Mouse (Mus musculus) CH12.LX (cell line): ENCODE data around the gene Wwp2. TPM values are rescaled to one million over a fixed set of nuclear protein-coding genes. Genes with fewer than 3 reads are reported as not detected.

ENCODE experiments used
- DNase-seq: peaks from one replicate; pipeline ENCODE4 v3.0.0-alpha.2; 2013; ENCODE audit errors: extremely low read depth
- H3K27ac ChIP-seq: 2 replicates; pipeline ENCODE4 v1.5.1; 2012; ENCODE audit warnings: low read depth, mild to moderate bottlenecking, control low read depth, moderate library complexity; ENCODE audit not compliant: insufficient read depth
- H3K27me3 ChIP-seq: replicated peaks from 2 replicates; pipeline ENCODE3; 2012; ENCODE audit warnings: inconsistent platforms
- H3K36me3 ChIP-seq, 2 experiments: replicated peaks in 1 of 2; 2 replicates each; pipeline versions ENCODE3 to v1.6.1; 2012; ENCODE audit warnings: inconsistent platforms in 1 of 2, low read length in 1 of 2, mild to moderate bottlenecking in 1 of 2, mixed read lengths in 1 of 2, moderate library complexity in 1 of 2; ENCODE audit not compliant: control insufficient read depth in 1 of 2, insufficient read depth in 1 of 2
- H3K4me1 ChIP-seq, 2 experiments: 2 replicates each; pipeline ENCODE4 v1.6.1; 2012; ENCODE audit warnings: inconsistent platforms in 1 of 2, moderate library complexity in 1 of 2; ENCODE audit not compliant: insufficient read depth in 2 of 2, control insufficient read depth in 1 of 2
- H3K4me2 ChIP-seq: 2 replicates; pipeline ENCODE4 v1.6.1; 2012; ENCODE audit warnings: low read depth, mild to moderate bottlenecking, control low read depth; ENCODE audit not compliant: poor library complexity, insufficient read depth, severe bottlenecking
- H3K4me3 ChIP-seq, 3 experiments: fragments of 150-350 bp in 1 of 3; sonication (generic) in 1 of 3; replicated peaks in 1 of 3; 2 replicates each; pipeline versions ENCODE3 to v1.5.1; 2011 to 2012; ENCODE audit warnings: low read depth in 2 of 3, low read length in 2 of 3, mild to moderate bottlenecking in 2 of 3, moderate library complexity in 2 of 3, control low read depth in 1 of 3, improper control_type of control experiment in 1 of 3, inconsistent platforms in 1 of 3, mixed read lengths in 1 of 3; ENCODE audit not compliant: poor library complexity in 1 of 3
- H3K79me2 ChIP-seq: replicated peaks from 2 replicates; pipeline ENCODE4 v1.6.1; 2012; ENCODE audit warnings: mild to moderate bottlenecking, moderate library complexity; ENCODE audit not compliant: control insufficient read depth, poor library complexity, insufficient read depth, severe bottlenecking; ENCODE audit errors: extremely low read depth
- H3K9ac ChIP-seq: 2 replicates; pipeline ENCODE4 v1.6.1; 2012; ENCODE audit warnings: low read depth, mild to moderate bottlenecking, control low read depth, moderate library complexity; ENCODE audit not compliant: insufficient read depth
- H3K9me3 ChIP-seq: replicated peaks from 2 replicates; pipeline ENCODE3; 2012; ENCODE audit warnings: low read length, inconsistent platforms, mixed read lengths
- CTCF ChIP-seq, 2 experiments: IDR thresholded peaks in 1 of 2; conservative IDR thresholded peaks in 1 of 2; 2 replicates each; pipeline ENCODE4 v1.5.1; 2011 to 2012; ENCODE audit warnings: low read depth in 2 of 2, low read length in 2 of 2, improper control_type of control experiment in 1 of 2, inconsistent platforms in 1 of 2, mild to moderate bottlenecking in 1 of 2, moderate library complexity in 1 of 2
- ELF1 ChIP-seq: IDR thresholded peaks from 2 replicates; pipeline ENCODE4 v1.6.1; 2014; ENCODE audit warnings: low read depth, mild to moderate bottlenecking, inconsistent platforms, low read length, improper control_type of control experiment
- EP300 ChIP-seq: IDR thresholded peaks from 2 replicates; pipeline ENCODE4 v1.6.1; 2011; ENCODE audit warnings: low read length, improper control_type of control experiment
- ETS1 ChIP-seq: conservative IDR thresholded peaks from 2 replicates; pipeline ENCODE4 v1.6.1; 2012; ENCODE audit warnings: low read depth, mild to moderate bottlenecking, inconsistent platforms, low read length, improper control_type of control experiment, moderate library complexity
- HCFC1 ChIP-seq: IDR thresholded peaks from 2 replicates; pipeline ENCODE4 v1.6.1; 2012; ENCODE audit warnings: low read depth, mild to moderate bottlenecking, inconsistent platforms, low read length, improper control_type of control experiment
- IRF4 ChIP-seq: IDR thresholded peaks from 2 replicates; pipeline ENCODE4 v1.6.1; 2014; ENCODE audit warnings: low read depth, mild to moderate bottlenecking, inconsistent platforms, low read length, improper control_type of control experiment
- JUN ChIP-seq: IDR thresholded peaks from 2 replicates; pipeline ENCODE4 v1.6.1; 2011; ENCODE audit warnings: low read depth, mild to moderate bottlenecking, low read length, improper control_type of control experiment, moderate library complexity; ENCODE audit not compliant: insufficient read depth
- JUND ChIP-seq: conservative IDR thresholded peaks from 2 replicates; pipeline ENCODE4 v1.6.1; 2011; ENCODE audit warnings: low read depth, low read length, improper control_type of control experiment
- MAX ChIP-seq: IDR thresholded peaks from 2 replicates; pipeline ENCODE4 v1.6.1; 2011; ENCODE audit warnings: low read length, improper control_type of control experiment
- MXI1 ChIP-seq: IDR thresholded peaks from 2 replicates; pipeline ENCODE4 v1.6.1; 2011; ENCODE audit warnings: mild to moderate bottlenecking, low read depth, low read length, improper control_type of control experiment
- MYC ChIP-seq: IDR thresholded peaks from 2 replicates; pipeline ENCODE4 v1.6.1; 2011; ENCODE audit warnings: low read depth, mild to moderate bottlenecking, improper control_type of control experiment, low read length
- PAX5 ChIP-seq: IDR thresholded peaks from 2 replicates; pipeline ENCODE4 v1.6.1; 2012; ENCODE audit warnings: low read length, inconsistent platforms, mixed read lengths
- POLR2AphosphoS2 ChIP-seq: IDR thresholded peaks from 2 replicates; pipeline ENCODE4 v1.6.1; 2011; ENCODE audit warnings: low read depth, low read length, improper control_type of control experiment
- RCOR1 ChIP-seq: conservative IDR thresholded peaks from 2 replicates; pipeline ENCODE4 v1.6.1; 2012; ENCODE audit warnings: low read depth, mild to moderate bottlenecking, inconsistent platforms, low read length, improper control_type of control experiment
- SMC3 ChIP-seq: IDR thresholded peaks from 2 replicates; pipeline ENCODE4 v1.6.1; 2011; ENCODE audit warnings: low read depth, low read length, improper control_type of control experiment
- TBP ChIP-seq: conservative IDR thresholded peaks from 2 replicates; pipeline ENCODE4 v1.6.1; 2011; ENCODE audit warnings: low read depth, low read length, improper control_type of control experiment
- UBTF ChIP-seq: IDR thresholded peaks from 2 replicates; pipeline ENCODE4 v1.6.1; 2012; ENCODE audit warnings: low read depth, mild to moderate bottlenecking, inconsistent platforms, low read length, improper control_type of control experiment, moderate library complexity
- USF1 ChIP-seq: IDR thresholded peaks from 2 replicates; pipeline ENCODE4 v1.6.1; 2014; ENCODE audit warnings: low read depth, mild to moderate bottlenecking, inconsistent platforms, low read length, improper control_type of control experiment
- USF2 ChIP-seq: conservative IDR thresholded peaks from 2 replicates; pipeline ENCODE4 v1.6.1; 2011; ENCODE audit warnings: low read depth, low read length, improper control_type of control experiment
- ZC3H11A ChIP-seq: IDR thresholded peaks from 2 replicates; pipeline ENCODE4 v1.6.1; 2012; ENCODE audit warnings: low read depth, mild to moderate bottlenecking, inconsistent platforms, low read length, improper control_type of control experiment
- ZKSCAN1 ChIP-seq: IDR thresholded peaks from 2 replicates; pipeline ENCODE4 v1.6.1; 2012; ENCODE audit warnings: low read depth, inconsistent platforms, low read length, improper control_type of control experiment, borderline replicate concordance
- dilution Hi-C: fragments of 300-500 bp; cut with MboI; formaldehyde crosslinking; loops from 2 replicates; pipeline ENCODE4 v1.14.3; 2020; ENCODE audit warnings: low sequenced_read_pairs; ENCODE audit not compliant: extremely low pct_unique_long_range_greater_than_20kb, extremely low pct_ligation_motif_present
- in situ Hi-C: fragments of 300-500 bp; cut with MboI; formaldehyde crosslinking; loops from 3 replicates; pipeline ENCODE4 v1.14.3; 2019; ENCODE audit warnings: low sequenced_read_pairs, low pct_ligation_motif_present, low pct_unique_long_range_greater_than_20kb, mixed read lengths
- polyA plus RNA-seq: library from polyadenylated mRNA; unstranded; fragments of >175 nt; gene quantifications from 2 replicates; pipeline ENCODE4 v1.2.1, GENCODE M21; 2012; ENCODE audit warnings: low read depth; ENCODE audit not compliant: insufficient read length
- total RNA-seq, 2 experiments: library from RNA; depleted of rRNA; stranded (reverse); fragments of 300-350 nt in 1 of 2; fragments of >200 nt in 1 of 2; gene quantifications; 2 replicates each; pipeline ENCODE4 v1.2.3; 2012 to 2014

The Wwp2 gene
- total and polyA plus RNA-seq, 3 experiments, result 13.5 to 30.3 (median 20.7) TPM

- dilution Hi-C loops, result no loop called here
- Histone ChIP-seq H3K36me3 (peaks cover 16 to 93% of the 10 kb centered on the region in 2 experiments), H3K4me2 (no peak overlapping the region)
Observed at GRCm38 (mm10) chr8:107546817-107547216, 110.7 kb downstream of the Wwp2 start.

GRCm38 (mm10) chr8:107552234-107552633, 116.1 kb downstream of the Wwp2 start:
- dilution Hi-C loops, result no loop called here
- peak; percentile 88 for DNase-seq
- peaks cover 5 to 41% of the 10 kb centered on the region in 2 experiments; a peak in 3 of 4 replicates for H3K4me1 ChIP-seq

More at GRCm38 (mm10) chr8:107546817-107547216, 110.7 kb downstream of the Wwp2 start:
- Histone ChIP-seq H3K27ac (no peak overlapping the region), H3K4me3 (no peak overlapping the region)
- TF ChIP-seq ZKSCAN1 (no peak), PAX5 (no peak), ZC3H11A (no peak), JUND (no peak), ETS1 (no peak), SMC3 (no peak), JUN (no peak), MAX (no peak), MXI1 (no peak), MYC (no peak), EP300 (no peak)
- TF ChIP-seq, all 38 proteins: peak for 0
- no peak for DNase-seq
- no peaks in the 10 kb centered on the region for H3K27me3 ChIP-seq
- H3K9me3 ChIP-seq, result no peaks in the 10 kb centered on the region
- no peak overlapping the region for H3K9ac ChIP-seq
- H3K4me1 ChIP-seq, result peaks cover 0 to 16% of the 10 kb centered on the region in 2 experiments; a peak in 2 of 4 replicates
- no peaks in the 10 kb centered on the region for H3K79me2 ChIP-seq
- in situ Hi-C loops, result no loop called here

GRCm38 (mm10) chr8:107555231-107555630, 119.1 kb downstream of the Wwp2 start:
- Histone ChIP-seq H3K4me1 (peaks cover 6 to 51% of the 10 kb centered on the region in 2 experiments), H3K27ac (no peak overlapping the region), H3K27me3 (no peaks in the 10 kb centered on the region), H3K9ac (no peak overlapping the region), H3K4me2 (no peak overlapping the region), H3K9me3 (no peaks in the 10 kb centered on the region), H3K36me3 (peaks cover 26 to 70% of the 10 kb centered on the region in 2 experiments), H3K79me2 (no peaks in the 10 kb centered on the region), H3K4me3 (no peak overlapping the region)
- in situ Hi-C loops (loop anchor here (25.0 kb wide), 1 partner anchor 443 kb away; no protein-coding TSS in a partner anchor), dilution Hi-C loops (no loop called here)
- TF ChIP-seq JUND, result no peak
- no peak for TF ChIP-seq PAX5
- no peak for TF ChIP-seq TBP
- TF ChIP-seq HCFC1, result no peak
- TF ChIP-seq ELF1, result no peak
- no peak for TF ChIP-seq RCOR1
- 0 out of 4 replicates have a peak, but pooled peaks of 1 of the 2 experiments have one; percentile 11 for TF ChIP-seq CTCF (conservative IDR thresholded peaks at IDR 0.05 in 1 of 2, IDR thresholded peaks at IDR 0.05 in 1 of 2; ENCODE audit: low read depth in 2 of 2, low read length in 2 of 2)
- TF ChIP-seq UBTF, result no peak
- no peak for DNase-seq

More at GRCm38 (mm10) chr8:107552234-107552633, 116.1 kb downstream of the Wwp2 start:
- in situ Hi-C loops, result loop anchor here (25.0 kb wide), 1 partner anchor 440 kb away; no protein-coding TSS in a partner anchor
- peaks cover 19 to 84% of the 10 kb centered on the region in 2 experiments for H3K36me3 ChIP-seq
- no peak overlapping the region for H3K4me2 ChIP-seq
- H3K9me3 ChIP-seq, result no peaks in the 10 kb centered on the region
- H3K27ac ChIP-seq, result no peak overlapping the region
- H3K79me2 ChIP-seq, result no peaks in the 10 kb centered on the region
- no peak overlapping the region for H3K4me3 ChIP-seq
- TF ChIP-seq RCOR1, result no peak
- no peak for TF ChIP-seq JUN
- TF ChIP-seq POLR2AphosphoS2, result no peak
- TF ChIP-seq IRF4, result no peak
- no peak for TF ChIP-seq USF1
- no peak for TF ChIP-seq USF2
- TF ChIP-seq HCFC1, result no peak
- H3K27me3 ChIP-seq, result no peaks in the 10 kb centered on the region
- no peak overlapping the region for H3K9ac ChIP-seq
